Comparison of ENCODE assay signal across 8 mouse cellular contexts in the genomic region with DNA sequence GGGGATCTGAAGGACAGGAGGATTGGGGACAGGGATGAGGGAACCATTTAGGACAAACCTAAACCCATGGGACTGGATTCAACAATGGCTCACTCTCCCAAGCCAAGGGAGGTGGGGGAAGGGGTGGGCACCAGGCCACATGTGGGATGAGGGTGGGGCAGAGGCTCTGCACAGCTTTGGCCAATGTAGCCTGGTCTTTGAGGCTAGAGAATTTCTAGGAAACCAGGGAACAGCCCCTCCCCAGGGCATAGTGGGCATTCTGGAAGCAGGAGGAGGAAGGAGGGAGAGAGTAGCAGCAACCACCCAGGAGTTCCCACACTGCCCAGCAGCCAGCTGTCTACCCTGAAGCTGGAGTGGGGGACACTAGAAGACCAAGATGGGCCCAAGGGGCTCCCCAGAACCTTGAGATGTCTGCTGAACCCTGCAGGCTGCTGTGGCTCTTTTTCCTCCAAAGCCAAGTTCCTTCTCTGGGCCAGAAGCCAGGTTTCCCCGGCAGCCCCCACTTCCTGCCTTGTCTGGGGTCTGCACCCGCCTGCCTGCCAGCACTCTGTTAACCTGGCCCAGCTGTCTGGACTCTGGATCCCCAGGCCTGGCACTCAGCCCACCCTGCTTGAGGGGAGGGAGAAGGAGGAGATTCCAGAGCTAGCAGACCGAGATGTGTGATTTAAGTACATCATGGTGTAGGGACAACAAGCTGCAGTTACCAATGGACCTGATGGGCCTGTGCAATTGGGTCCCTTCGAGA. TPM values are rescaled to one million over a fixed set of nuclear protein-coding genes. Genes with fewer than 3 reads are reported as not detected.
DNase-seq lines count a peak whose midpoint lies in the region; ATAC-seq lines count a peak whose summit lies in the region.

No protein-coding gene starts in this region.

- H3K4me2 ChIP-seq in heart, embryonic 12.5 days, result peak overlapping the region; percentile 44

- ATAC-seq in heart, embryonic 12.5 days (ENCODE audit: insufficient number of reproducible peaks, low FRiP score), result peak; percentile 80

- H3K36me3 ChIP-seq in embryonic facial prominence, embryonic 10.5 days (replicated peaks), result peaks cover 78% of the 10 kb centered on the region
- H3K36me3 ChIP-seq in heart, embryonic 12.5 days, result no peaks in the 10 kb centered on the region

- peak overlapping the region; percentile 4; the same call in 1 of the 2 replicates for H3K4me3 ChIP-seq in embryonic facial prominence, embryonic 10.5 days
- H3K4me3 ChIP-seq in heart, embryonic 12.5 days, result no peak overlapping the region

- peaks cover 56% of the 10 kb centered on the region for H3K4me1 ChIP-seq in embryonic facial prominence, embryonic 10.5 days
- peaks cover 48% of the 10 kb centered on the region for H3K4me1 ChIP-seq in heart, embryonic 12.5 days (replicated peaks)

- DNase-seq in left cerebral cortex, postnatal 10 days (ENCODE audit: extremely low spot score in 1 of 2, low spot score in 2 of 2), result peak; percentile 67 to 93
- DNase-seq in left cerebral cortex, adult 11 months (ENCODE audit: low spot score), result no peak
- DNase-seq in embryonic facial prominence, embryonic 10.5 days (ENCODE audit: low spot score), result peak; percentile 73
- DNase-seq in kidney, adult 9 months, result peak; percentile 93
- DNase-seq in lung, postnatal 36 days, result peak; percentile 53
- peak; percentile 57 for DNase-seq in yolk sac, embryonic 10.5 days (ENCODE audit: low spot score)
- no peak for DNase-seq in cerebellum, adult 9-11 months

- no peaks in the 10 kb centered on the region for H3K9me3 ChIP-seq in embryonic facial prominence, embryonic 10.5 days
- no peaks in the 10 kb centered on the region for H3K9me3 ChIP-seq in heart, embryonic 12.5 days (replicated peaks)

- H3K9ac ChIP-seq in heart, embryonic 12.5 days, result peak overlapping the region; percentile 34; the same call in 1 of the 2 replicates

- intact Hi-C loops in left cerebral cortex, postnatal 10 days (cut with DNase I), result loop anchor here (10.0 kb wide), 1 partner anchor 117 kb away; a partner anchor contains a TSS

- WGBS in embryonic facial prominence, embryonic 10.5 days, result 42% methylated on average over 4 of the region's 4 CpGs
- WGBS in heart, embryonic 12.5 days, result 6% methylated on average over 4 of the region's 4 CpGs

- peaks cover 41% of the 10 kb centered on the region for H3K27me3 ChIP-seq in embryonic facial prominence, embryonic 10.5 days (replicated peaks; ENCODE audit: low read depth, poor library complexity, severe bottlenecking)
- H3K27me3 ChIP-seq in heart, embryonic 12.5 days (replicated peaks), result peaks cover 55% of the 10 kb centered on the region

- peak overlapping the region; percentile 77 for H3K27ac ChIP-seq in embryonic facial prominence, embryonic 10.5 days (replicated peaks)
- H3K27ac ChIP-seq in heart, embryonic 12.5 days (ENCODE audit: poor library complexity, severe bottlenecking), result peak overlapping the region; percentile 67

RNA-seq across cellular contexts. Expression of a gene that starts 35.5 kb away (rescaled TPM):
- total RNA-seq in left cerebral cortex, postnatal 10 days (2021), result 1 to 10 TPM; 1.6 to 2.1 TPM
- 0.23 and 0.24 TPM in 2 replicates for polyA plus RNA-seq in embryonic facial prominence, embryonic 10.5 days (2016; fragmentation: Nextera tagmentation; extraction: Ambion mirVana)
- polyA plus RNA-seq in heart, embryonic 12.5 days (2016; fragmentation: Nextera tagmentation; extraction: Ambion mirVana), result 0.44 and 0.59 TPM in 2 replicates

RNA-seq across cellular contexts. Expression of a gene that starts 45.7 kb away (rescaled TPM):
- 100 to 1,000 TPM; 143 to 151 TPM for total RNA-seq in left cerebral cortex, postnatal 10 days (2021)
- polyA plus RNA-seq in embryonic facial prominence, embryonic 10.5 days (2016; fragmentation: Nextera tagmentation; extraction: Ambion mirVana), result 6.5 and 13.5 TPM in 2 replicates
- 1.9 and 2.7 TPM in 2 replicates for polyA plus RNA-seq in heart, embryonic 12.5 days (2016; fragmentation: Nextera tagmentation; extraction: Ambion mirVana)

RNA-seq across cellular contexts. Expression of a gene that starts 57.7 kb away (rescaled TPM):
- 1 to 10 TPM in 1 of 2 experiments, under 1 TPM in 1; 0.92 to 1.5 TPM for total RNA-seq in left cerebral cortex, postnatal 10 days (2021)
- polyA plus RNA-seq in embryonic facial prominence, embryonic 10.5 days (2016; fragmentation: Nextera tagmentation; extraction: Ambion mirVana), result not detected in 2 replicates
- not detected in 2 replicates for polyA plus RNA-seq in heart, embryonic 12.5 days (2016; fragmentation: Nextera tagmentation; extraction: Ambion mirVana)

Comparison
In these comparisons a context has a peak if more than half of its experiments do, and no peak if none do; other contexts are left out.
1. DNase-seq: peak in left cerebral cortex, postnatal 10 days (2 of 2), embryonic facial prominence, embryonic 10.5 days (single experiment), kidney, adult 9 months (single experiment), lung, postnatal 36 days (single experiment) and yolk sac, embryonic 10.5 days (single experiment); none in left cerebral cortex, adult 11 months (single experiment) and cerebellum, adult 9-11 months (single experiment).